Mouse (Mus musculus): ENCODE data around the gene Col4a3.
A peak's percentile ranks its signal among the peaks of the same experiment; 100 is the strongest.

The Col4a3 gene

GRCm38 (mm10) chr1:82747714-82748452 lies 161.2 kb downstream of the Col4a3 start:
- peaks cover 22% of the 10 kb centered on the region for H3K36me3 ChIP-seq (ENCODE audit: insufficient read depth, low read length)
- no peak for TF ChIP-seq NANOG (IDR thresholded peaks at IDR 0.05; ENCODE audit: borderline replicate concordance, low read length)
- TF ChIP-seq CTCF (conservative IDR thresholded peaks at IDR 0.05; ENCODE audit: low read length), result no peak
- no peak for TF ChIP-seq POU5F1 (IDR thresholded peaks at IDR 0.05; ENCODE audit: borderline replicate concordance, low read length)
- H3K27me3 ChIP-seq (ENCODE audit: insufficient read depth, low read length), result no peaks in the 10 kb centered on the region
- H3K4me1 ChIP-seq (replicated peaks; ENCODE audit: low read depth, low read length), result no peaks in the 10 kb centered on the region
- no peaks in the 10 kb centered on the region for H3K9me3 ChIP-seq (ENCODE audit: low read length)
- no peak overlapping the region for H3K4me3 ChIP-seq (replicated peaks; ENCODE audit: low read length)

DNA sequence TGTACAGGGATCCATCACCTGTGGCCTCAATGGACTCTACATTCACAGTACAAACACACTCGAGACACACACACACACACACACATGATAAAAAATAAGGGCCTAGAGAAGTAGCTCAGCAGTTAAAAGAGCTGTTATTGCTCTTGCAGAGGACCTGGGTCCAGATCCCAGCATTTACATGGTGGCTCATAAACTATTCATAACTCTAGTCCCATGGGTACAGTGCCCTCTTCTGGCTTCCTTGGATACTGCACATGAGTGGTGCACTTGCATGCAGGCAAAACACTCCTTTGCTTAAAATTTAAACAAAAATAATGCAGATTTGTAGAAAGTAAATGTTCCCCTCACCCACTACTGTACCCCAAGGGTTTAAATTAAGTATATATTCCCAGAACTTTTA lies 172.8 kb downstream of the Col4a3 start:
- TF ChIP-seq CTCF (conservative IDR thresholded peaks at IDR 0.05; ENCODE audit: low read length) (peak; percentile 84), NANOG (IDR thresholded peaks at IDR 0.05; ENCODE audit: borderline replicate concordance, low read length) (no peak), POU5F1 (IDR thresholded peaks at IDR 0.05; ENCODE audit: borderline replicate concordance, low read length) (no peak)
- no peak overlapping the region for H3K4me3 ChIP-seq (replicated peaks; ENCODE audit: low read length)
- peaks cover 21% of the 10 kb centered on the region for H3K36me3 ChIP-seq (ENCODE audit: insufficient read depth, low read length)
- no peaks in the 10 kb centered on the region for H3K9me3 ChIP-seq (ENCODE audit: low read length)
- H3K27me3 ChIP-seq (ENCODE audit: insufficient read depth, low read length), result no peaks in the 10 kb centered on the region
- no peaks in the 10 kb centered on the region for H3K4me1 ChIP-seq (replicated peaks; ENCODE audit: low read depth, low read length)

- no peak for TF ChIP-seq POU5F1 (IDR thresholded peaks at IDR 0.05; ENCODE audit: borderline replicate concordance, low read length)
- TF ChIP-seq NANOG (IDR thresholded peaks at IDR 0.05; ENCODE audit: borderline replicate concordance, low read length), result no peak
- TF ChIP-seq CTCF (conservative IDR thresholded peaks at IDR 0.05; ENCODE audit: low read length), result no peak
- peaks cover 3% of the 10 kb centered on the region; the same call in 1 of the 2 replicates for H3K36me3 ChIP-seq (ENCODE audit: insufficient read depth, low read length)
- no peaks in the 10 kb centered on the region for H3K27me3 ChIP-seq (ENCODE audit: insufficient read depth, low read length)
- H3K4me3 ChIP-seq (replicated peaks; ENCODE audit: low read length), result no peak overlapping the region
- no peaks in the 10 kb centered on the region for H3K9me3 ChIP-seq (ENCODE audit: low read length)
- no peaks in the 10 kb centered on the region for H3K4me1 ChIP-seq (replicated peaks; ENCODE audit: low read depth, low read length)
These were observed 174.9 kb downstream of the Col4a3 start for GRCm38 (mm10) chr1:82761454-82762169.

GRCm38 (mm10) chr1:82762274-82762673 lies 175.6 kb downstream of the Col4a3 start:
- Histone ChIP-seq H3K4me3 (replicated peaks; ENCODE audit: low read length) (no peak overlapping the region), H3K27me3 (ENCODE audit: insufficient read depth, low read length) (no peaks in the 10 kb centered on the region), H3K36me3 (ENCODE audit: insufficient read depth, low read length) (no peaks in the 10 kb centered on the region), H3K9me3 (ENCODE audit: low read length) (no peaks in the 10 kb centered on the region), H3K4me1 (replicated peaks; ENCODE audit: low read depth, low read length) (no peaks in the 10 kb centered on the region)
- TF ChIP-seq NANOG (IDR thresholded peaks at IDR 0.05; ENCODE audit: borderline replicate concordance, low read length), result no peak
- TF ChIP-seq POU5F1 (IDR thresholded peaks at IDR 0.05; ENCODE audit: borderline replicate concordance, low read length), result no peak
- TF ChIP-seq CTCF (conservative IDR thresholded peaks at IDR 0.05; ENCODE audit: low read length), result peak; percentile 74

- TF ChIP-seq POU5F1 (IDR thresholded peaks at IDR 0.05; ENCODE audit: borderline replicate concordance, low read length) (no peak), CTCF (conservative IDR thresholded peaks at IDR 0.05; ENCODE audit: low read length) (no peak), NANOG (IDR thresholded peaks at IDR 0.05; ENCODE audit: borderline replicate concordance, low read length) (no peak)
- H3K4me1 ChIP-seq (replicated peaks; ENCODE audit: low read depth, low read length), result 0 out of 2 replicates have a peak, but pooled peaks cover 1% of the 10 kb centered on the region
- no peaks in the 10 kb centered on the region for H3K9me3 ChIP-seq (ENCODE audit: low read length)
- no peak overlapping the region for H3K4me3 ChIP-seq (replicated peaks; ENCODE audit: low read length)
- no peaks in the 10 kb centered on the region for H3K27me3 ChIP-seq (ENCODE audit: insufficient read depth, low read length)
- H3K36me3 ChIP-seq (ENCODE audit: insufficient read depth, low read length), result no peaks in the 10 kb centered on the region
These were observed 179.5 kb downstream of the Col4a3 start for GRCm38 (mm10) chr1:82766227-82766626.

DNA sequence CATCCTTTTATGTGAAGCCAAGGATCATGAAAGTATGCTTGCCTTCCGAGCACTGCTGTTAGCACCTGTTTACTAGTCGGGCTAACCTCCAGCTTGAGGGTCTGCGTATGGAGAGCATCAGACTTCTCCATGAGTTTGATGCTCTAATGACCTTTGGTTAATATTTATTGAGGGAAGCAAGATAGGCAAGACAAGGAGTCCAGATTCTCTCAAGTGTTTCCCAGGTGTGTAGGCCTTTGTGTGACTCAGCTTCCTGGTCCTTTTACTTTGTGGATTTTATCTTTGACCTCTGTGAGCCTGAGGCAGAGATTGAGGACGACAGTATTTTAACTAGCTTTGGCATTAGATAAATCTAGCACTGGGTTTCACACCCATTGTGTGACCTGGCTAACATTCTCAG lies 179.9 kb downstream of the Col4a3 start:
- Histone ChIP-seq H3K4me1 (replicated peaks; ENCODE audit: low read depth, low read length) (0 out of 2 replicates have a peak, but pooled peaks cover 3% of the 10 kb centered on the region), H3K4me3 (replicated peaks; ENCODE audit: low read length) (no peak overlapping the region), H3K36me3 (ENCODE audit: insufficient read depth, low read length) (no peaks in the 10 kb centered on the region)

GRCm38 (mm10) chr1:82768269-82768668 lies 181.5 kb downstream of the Col4a3 start, which contains the start of gene Tm4sf20:
Tm4sf20 (minus strand) TSS chr1:82768461.
- no peak for TF ChIP-seq CTCF (conservative IDR thresholded peaks at IDR 0.05; ENCODE audit: low read length)
- TF ChIP-seq POU5F1 (IDR thresholded peaks at IDR 0.05; ENCODE audit: borderline replicate concordance, low read length), result no peak
- TF ChIP-seq NANOG (IDR thresholded peaks at IDR 0.05; ENCODE audit: borderline replicate concordance, low read length), result no peak
- no peak within 1 kb of the TSS for H3K4me3 ChIP-seq (replicated peaks; ENCODE audit: low read length)
- no peaks in the 10 kb centered on the region for H3K27me3 ChIP-seq (ENCODE audit: insufficient read depth, low read length)
- 0 out of 2 replicates have a peak, but pooled peaks cover 3% of the 10 kb centered on the region for H3K4me1 ChIP-seq (replicated peaks; ENCODE audit: low read depth, low read length)
- no peaks in the 10 kb centered on the region for H3K36me3 ChIP-seq (ENCODE audit: insufficient read depth, low read length)
- H3K9me3 ChIP-seq (ENCODE audit: low read length), result peaks cover 12% of the 10 kb centered on the region

More for the DNA sequence above, 179.9 kb downstream of the Col4a3 start:
- TF ChIP-seq POU5F1 (IDR thresholded peaks at IDR 0.05; ENCODE audit: borderline replicate concordance, low read length) (no peak), CTCF (conservative IDR thresholded peaks at IDR 0.05; ENCODE audit: low read length) (no peak), NANOG (IDR thresholded peaks at IDR 0.05; ENCODE audit: borderline replicate concordance, low read length) (no peak)
- peaks cover 4% of the 10 kb centered on the region; the same call in 1 of the 2 replicates for H3K9me3 ChIP-seq (ENCODE audit: low read length)
- no peaks in the 10 kb centered on the region for H3K27me3 ChIP-seq (ENCODE audit: insufficient read depth, low read length)

- no peaks in the 10 kb centered on the region for H3K27me3 ChIP-seq (ENCODE audit: insufficient read depth, low read length)
- H3K4me1 ChIP-seq (replicated peaks; ENCODE audit: low read depth, low read length), result 0 out of 2 replicates have a peak, but pooled peaks cover 3% of the 10 kb centered on the region
- H3K36me3 ChIP-seq (ENCODE audit: insufficient read depth, low read length), result no peaks in the 10 kb centered on the region
- H3K9me3 ChIP-seq (ENCODE audit: low read length), result peaks cover 12% of the 10 kb centered on the region
- H3K4me3 ChIP-seq (replicated peaks; ENCODE audit: low read length), result peak within 1 kb of the TSS; percentile 59
- TF ChIP-seq POU5F1 (IDR thresholded peaks at IDR 0.05; ENCODE audit: borderline replicate concordance, low read length) (no peak), NANOG (IDR thresholded peaks at IDR 0.05; ENCODE audit: borderline replicate concordance, low read length) (no peak), CTCF (conservative IDR thresholded peaks at IDR 0.05; ENCODE audit: low read length) (no peak)
These were observed 184.4 kb downstream of the Col4a3 start, which contains the start of gene Gm47791 for GRCm38 (mm10) chr1:82771022-82771586. Gm47791 (minus strand) TSS chr1:82771243.

All from E14TG2a.4 (cell line).